Mouse (Mus musculus): ENCODE data around the gene March9.

DNA sequence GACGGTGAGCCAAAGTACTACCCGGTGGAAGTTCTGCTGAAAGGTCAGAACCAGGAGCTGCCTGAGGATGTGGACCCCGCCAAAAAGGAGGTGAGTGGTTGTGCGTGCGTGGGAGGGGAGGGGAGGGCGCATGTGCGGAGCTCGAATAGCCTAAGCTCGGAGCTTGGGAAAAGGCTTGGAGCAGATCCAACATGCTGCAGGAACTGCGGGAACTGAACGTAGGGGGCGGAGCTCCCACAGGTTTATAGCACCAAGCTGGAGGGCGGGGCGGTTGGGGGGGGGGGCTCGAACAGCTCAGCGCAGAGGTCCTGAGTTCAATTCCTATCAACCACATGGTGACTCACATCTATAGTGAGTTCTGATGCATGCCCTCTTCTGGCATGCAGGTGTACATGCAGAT, 41.6 kb downstream of the March9 start:
- TF ChIP-seq CTCF (IDR thresholded peaks at IDR 0.05; ENCODE audit: extremely low read depth, insufficient read depth, low read length): no peak
- TF ChIP-seq POLR2A (IDR thresholded peaks at IDR 0.05; ENCODE audit: extremely low read depth, insufficient read depth, low read length): no peak
